In the genomic region with DNA sequence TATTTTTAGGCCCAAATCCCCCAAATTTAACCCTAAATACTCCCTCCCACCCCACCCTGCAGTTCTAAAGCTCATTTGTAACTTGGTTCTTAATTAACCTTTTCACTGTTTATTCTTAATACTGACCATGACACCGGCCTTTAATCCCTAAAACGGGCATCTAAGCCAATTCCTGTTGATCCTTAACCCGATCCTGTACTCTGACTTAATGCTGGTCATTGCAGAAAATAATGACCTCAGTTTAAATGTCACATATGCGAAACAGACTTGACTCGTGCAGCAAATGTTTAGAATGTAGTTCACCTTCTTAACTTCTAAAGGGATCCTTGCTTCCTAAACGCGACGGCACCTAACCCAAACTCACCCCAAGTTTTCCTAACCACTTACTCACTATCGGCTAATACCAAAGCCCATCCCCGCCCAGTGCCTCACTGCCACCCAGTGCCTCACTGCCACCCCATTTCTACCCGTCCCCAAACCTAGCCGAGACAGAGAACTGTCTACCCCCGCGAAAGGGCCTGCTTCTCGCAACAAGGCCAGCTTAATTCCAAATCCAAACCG, we compare ENCODE assay signal across 8 mouse cellular contexts. TPM values are rescaled to one million over a fixed set of nuclear protein-coding genes. Genes with fewer than 3 reads are reported as not detected.
DNase-seq lines count a peak whose midpoint lies in the region; ATAC-seq and TF ChIP-seq lines count a peak whose summit lies in the region.

No protein-coding gene starts in this region.

- H3K36me3 ChIP-seq in heart, embryonic 10.5 days: peaks cover 38% of the 10 kb centered on the region
- peaks cover 53% of the 10 kb centered on the region for H3K36me3 ChIP-seq in forebrain, embryonic 10.5 days (replicated peaks)
- peaks cover 17% of the 10 kb centered on the region for H3K36me3 ChIP-seq in liver, embryonic 11.5 days (ENCODE audit: control insufficient read depth, insufficient read depth, low read length)
- H3K36me3 ChIP-seq in stomach, postnatal 0 days (ENCODE audit: control insufficient read depth, insufficient read depth, low read length): peaks cover 7% of the 10 kb centered on the region; the same call in 1 of the 2 replicates

- no peak for DNase-seq in heart, embryonic 10.5 days (ENCODE audit: low spot score)
- DNase-seq in heart, adult 8-10 months (ENCODE audit: low spot score): no peak
- no peak for DNase-seq in forebrain, embryonic 10.5 days (ENCODE audit: extremely low spot score, low spot score)
- no peak for DNase-seq in liver, embryonic 11.5 days (ENCODE audit: low spot score)
- DNase-seq in stomach, postnatal 0 days (ENCODE audit: low spot score): no peak
- DNase-seq in embryo, embryonic 10 days (ENCODE audit: low spot score): no peak
- no peak for DNase-seq in cerebellum, adult 8-10 months

- peak overlapping the region; percentile 94 for H3K4me3 ChIP-seq in heart, embryonic 10.5 days
- peak overlapping the region; percentile 96 for H3K4me3 ChIP-seq in forebrain, embryonic 10.5 days
- H3K4me3 ChIP-seq in liver, embryonic 11.5 days (ENCODE audit: low read depth, low read length): peak overlapping the region; percentile 82
- peak overlapping the region; percentile 88 for H3K4me3 ChIP-seq in stomach, postnatal 0 days (ENCODE audit: low read depth, low read length)

- H3K9ac ChIP-seq in liver, embryonic 11.5 days (ENCODE audit: low read depth, low read length): peak overlapping the region; percentile 91
- peak overlapping the region; percentile 96 for H3K9ac ChIP-seq in stomach, postnatal 0 days (ENCODE audit: low read length)

- peak overlapping the region; percentile 99 for H3K27ac ChIP-seq in heart, embryonic 10.5 days
- H3K27ac ChIP-seq in forebrain, embryonic 10.5 days: peak overlapping the region; percentile 97
- H3K27ac ChIP-seq in liver, embryonic 11.5 days (ENCODE audit: low read depth, low read length): peak overlapping the region; percentile 99
- peak overlapping the region; percentile 100 for H3K27ac ChIP-seq in stomach, postnatal 0 days (replicated peaks)

- TF ChIP-seq EP300 in stomach, postnatal 0 days (optimal IDR thresholded peaks at IDR 0.05): no peak

- H3K9me3 ChIP-seq in heart, embryonic 10.5 days: no peaks in the 10 kb centered on the region
- no peaks in the 10 kb centered on the region for H3K9me3 ChIP-seq in forebrain, embryonic 10.5 days
- no peaks in the 10 kb centered on the region for H3K9me3 ChIP-seq in liver, embryonic 11.5 days (ENCODE audit: control insufficient read depth, low read length)
- H3K9me3 ChIP-seq in stomach, postnatal 0 days (ENCODE audit: control insufficient read depth, low read length): no peaks in the 10 kb centered on the region

- H3K4me2 ChIP-seq in liver, embryonic 11.5 days: peak overlapping the region; percentile 97
- peak overlapping the region; percentile 60 for H3K4me2 ChIP-seq in stomach, postnatal 0 days (replicated peaks; ENCODE audit: low read depth)

- peak; percentile 1 for ATAC-seq in CD4-positive, CD25-positive, alpha-beta regulatory T cell, adult 4 months
- peak; percentile 42 for ATAC-seq in liver, embryonic 11.5 days (replicated peaks; ENCODE audit: low FRiP score)
- no peak; the same call in 1 of the 2 replicates for ATAC-seq in stomach, postnatal 0 days (ENCODE audit: low FRiP score, low TSS enrichment)

- no peaks in the 10 kb centered on the region for H3K27me3 ChIP-seq in heart, embryonic 10.5 days (ENCODE audit: insufficient read depth, poor library complexity, severe bottlenecking)
- no peaks in the 10 kb centered on the region for H3K27me3 ChIP-seq in forebrain, embryonic 10.5 days (ENCODE audit: poor library complexity, severe bottlenecking)
- H3K27me3 ChIP-seq in liver, embryonic 11.5 days (replicated peaks; ENCODE audit: control insufficient read depth, insufficient read depth, low read length): no peaks in the 10 kb centered on the region
- H3K27me3 ChIP-seq in stomach, postnatal 0 days (ENCODE audit: control insufficient read depth, insufficient read depth, low read length): no peaks in the 10 kb centered on the region

- TF ChIP-seq CTCF in stomach, postnatal 0 days (IDR thresholded peaks at IDR 0.05; ENCODE audit: low read depth): no peak

- peaks cover 56% of the 10 kb centered on the region for H3K4me1 ChIP-seq in heart, embryonic 10.5 days
- H3K4me1 ChIP-seq in forebrain, embryonic 10.5 days: peaks cover 65% of the 10 kb centered on the region
- peaks cover 53% of the 10 kb centered on the region for H3K4me1 ChIP-seq in liver, embryonic 11.5 days (replicated peaks; ENCODE audit: control insufficient read depth, insufficient read depth, low read length)
- H3K4me1 ChIP-seq in stomach, postnatal 0 days (replicated peaks; ENCODE audit: control insufficient read depth, insufficient read depth): peaks cover 21% of the 10 kb centered on the region

- 3% methylated on average over 16 of the region's 16 CpGs for WGBS in heart, embryonic 10.5 days
- WGBS in forebrain, embryonic 10.5 days: 2% methylated on average over 16 of the region's 16 CpGs
- WGBS in liver, embryonic 11.5 days: 2% methylated on average over 16 of the region's 16 CpGs
- under 1% methylated on average over 16 of the region's 16 CpGs for WGBS in stomach, postnatal 0 days

RNA-seq across cellular contexts. Expression of gene Creb3, which starts 0.6 kb away (rescaled TPM):
- polyA plus RNA-seq in heart, embryonic 10.5 days (2016; fragmentation: Nextera tagmentation; extraction: Ambion mirVana): 63.8 and 68.8 TPM in 2 replicates
- total RNA-seq in heart, adult 8-10 months (2022): 10 to 100 TPM; 39.7 to 48.8 (median 43.2) TPM
- 100 to 1,000 TPM; 114 to 125 TPM for polyA plus RNA-seq in CD4-positive, CD25-positive, alpha-beta regulatory T cell, adult 4 months (2017; shearing (Covaris generic))
- polyA plus RNA-seq in forebrain, embryonic 10.5 days (2016; fragmentation: Nextera tagmentation; extraction: Ambion mirVana): 32.5 and 34.4 TPM in 2 replicates
- 29.6 and 31.3 TPM in 2 replicates for polyA plus RNA-seq in liver, embryonic 11.5 days (2014; fragmentation: Nextera tagmentation; extraction: Ambion mirVana)
- 85.6 and 89.2 TPM in 2 replicates for polyA plus RNA-seq in stomach, postnatal 0 days (2015; fragmentation: Nextera tagmentation; extraction: Ambion mirVana)

RNA-seq across cellular contexts. Expression of gene Tln1, which starts 1.0 kb away (rescaled TPM):
- polyA plus RNA-seq in heart, embryonic 10.5 days (2016; fragmentation: Nextera tagmentation; extraction: Ambion mirVana): 82.7 and 99.6 TPM in 2 replicates
- 100 to 1,000 TPM in 2 of 4 experiments, 10 to 100 TPM in 2; 96.1 to 117 (median 101) TPM for total RNA-seq in heart, adult 8-10 months (2022)
- polyA plus RNA-seq in CD4-positive, CD25-positive, alpha-beta regulatory T cell, adult 4 months (2017; shearing (Covaris generic)): 100 to 1,000 TPM in 1 of 2 experiments, 10 to 100 TPM in 1; 83.5 to 103 TPM
- 42.5 and 43.0 TPM in 2 replicates for polyA plus RNA-seq in forebrain, embryonic 10.5 days (2016; fragmentation: Nextera tagmentation; extraction: Ambion mirVana)
- 66.4 and 68.4 TPM in 2 replicates for polyA plus RNA-seq in liver, embryonic 11.5 days (2014; fragmentation: Nextera tagmentation; extraction: Ambion mirVana)
- polyA plus RNA-seq in stomach, postnatal 0 days (2015; fragmentation: Nextera tagmentation; extraction: Ambion mirVana): 42.7 and 60.3 TPM in 2 replicates

RNA-seq across cellular contexts. Expression of gene Rgp1, which starts 17.0 kb away (rescaled TPM):
- 20.9 and 29.7 TPM in 2 replicates for polyA plus RNA-seq in heart, embryonic 10.5 days (2016; fragmentation: Nextera tagmentation; extraction: Ambion mirVana)
- total RNA-seq in heart, adult 8-10 months (2022): 10 to 100 TPM; 31.3 to 39.6 (median 34.6) TPM
- polyA plus RNA-seq in CD4-positive, CD25-positive, alpha-beta regulatory T cell, adult 4 months (2017; shearing (Covaris generic)): 10 to 100 TPM in 1 of 2 experiments, 1 to 10 TPM in 1; 6.7 to 13.0 TPM
- polyA plus RNA-seq in forebrain, embryonic 10.5 days (2016; fragmentation: Nextera tagmentation; extraction: Ambion mirVana): 15.3 and 24.2 TPM in 2 replicates
- 18.4 and 22.9 TPM in 2 replicates for polyA plus RNA-seq in liver, embryonic 11.5 days (2014; fragmentation: Nextera tagmentation; extraction: Ambion mirVana)
- 11.7 and 13.0 TPM in 2 replicates for polyA plus RNA-seq in stomach, postnatal 0 days (2015; fragmentation: Nextera tagmentation; extraction: Ambion mirVana)

RNA-seq across cellular contexts. Expression of gene Gba2, which starts 17.2 kb away (rescaled TPM):
- 22.8 and 27.6 TPM in 2 replicates for polyA plus RNA-seq in heart, embryonic 10.5 days (2016; fragmentation: Nextera tagmentation; extraction: Ambion mirVana)
- 10 to 100 TPM; 11.7 to 14.0 (median 13.0) TPM for total RNA-seq in heart, adult 8-10 months (2022)
- 10 to 100 TPM; 12.1 to 15.5 TPM for polyA plus RNA-seq in CD4-positive, CD25-positive, alpha-beta regulatory T cell, adult 4 months (2017; shearing (Covaris generic))
- 24.3 and 26.4 TPM in 2 replicates for polyA plus RNA-seq in forebrain, embryonic 10.5 days (2016; fragmentation: Nextera tagmentation; extraction: Ambion mirVana)
- 18.8 and 20.3 TPM in 2 replicates for polyA plus RNA-seq in liver, embryonic 11.5 days (2014; fragmentation: Nextera tagmentation; extraction: Ambion mirVana)
- polyA plus RNA-seq in stomach, postnatal 0 days (2015; fragmentation: Nextera tagmentation; extraction: Ambion mirVana): 25.0 and 26.1 TPM in 2 replicates

RNA-seq across cellular contexts. Expression of gene Msmp, which starts 22.8 kb away (rescaled TPM):
- polyA plus RNA-seq in heart, embryonic 10.5 days (2016; fragmentation: Nextera tagmentation; extraction: Ambion mirVana): 1.6 and 1.8 TPM in 2 replicates
- total RNA-seq in heart, adult 8-10 months (2022): under 1 TPM in 1 of 4 experiments, not detected in 3; 0.52 TPM
- not detected for polyA plus RNA-seq in CD4-positive, CD25-positive, alpha-beta regulatory T cell, adult 4 months (2017; shearing (Covaris generic))
- 0.97 TPM in 1 of 2 replicates, not detected in the other for polyA plus RNA-seq in forebrain, embryonic 10.5 days (2016; fragmentation: Nextera tagmentation; extraction: Ambion mirVana)
- 0.75 and 2.2 TPM in 2 replicates for polyA plus RNA-seq in liver, embryonic 11.5 days (2014; fragmentation: Nextera tagmentation; extraction: Ambion mirVana)
- polyA plus RNA-seq in stomach, postnatal 0 days (2015; fragmentation: Nextera tagmentation; extraction: Ambion mirVana): 0.25 and 0.34 TPM in 2 replicates
